Mouse (Mus musculus) embryo, embryonic 10 days (tissue): ENCODE measurements around the gene Ltbr.

Source experiments
- DNase-seq: peaks from one replicate; pipeline ENCODE4 v3.0.0-alpha.2; 2015; ENCODE audit warnings: low spot score

Ltbr gene

GRCm38 (mm10) chr6:125313546-125314230, at the start of gene Ltbr:
Gene Ltbr (minus strand): TSS chr6:125313885.
- peak; percentile 70 for DNase-seq

- no peak for DNase-seq
Observed at GRCm38 (mm10) chr6:125363021-125363420, 49.3 kb upstream of the Ltbr start.

GRCm38 (mm10) chr6:125361467-125362291, 48.0 kb upstream of the Ltbr start:
- peak; percentile 64 for DNase-seq

- no peak for DNase-seq
Observed at GRCm38 (mm10) chr6:125360846-125361245, 47.2 kb upstream of the Ltbr start.

GRCm38 (mm10) chr6:125359999-125360398, 46.3 kb upstream of the Ltbr start:
- no peak for DNase-seq

GRCm38 (mm10) chr6:125357334-125357733, 43.6 kb upstream of the Ltbr start:
- DNase-seq = no peak

- DNase-seq = no peak
Observed at GRCm38 (mm10) chr6:125356264-125356663, 42.6 kb upstream of the Ltbr start.

- peak; percentile 43 for DNase-seq
Observed at GRCm38 (mm10) chr6:125355197-125355741, 41.6 kb upstream of the Ltbr start.

GRCm38 (mm10) chr6:125354352-125355151, 40.9 kb upstream of the Ltbr start:
- peak; percentile 56 for DNase-seq

GRCm38 (mm10) chr6:125353655-125354054, 40.0 kb upstream of the Ltbr start:
- DNase-seq = no peak

- DNase-seq = no peak
Observed at GRCm38 (mm10) chr6:125353221-125353620, 39.5 kb upstream of the Ltbr start.

GRCm38 (mm10) chr6:125352811-125353210, 39.1 kb upstream of the Ltbr start:
- no peak for DNase-seq

- DNase-seq = no peak
Observed at GRCm38 (mm10) chr6:125352046-125352384, 38.3 kb upstream of the Ltbr start.

- DNase-seq = no peak
Observed at GRCm38 (mm10) chr6:125351368-125352045, 37.8 kb upstream of the Ltbr start.

- no peak for DNase-seq
Observed at GRCm38 (mm10) chr6:125350995-125351324, 37.3 kb upstream of the Ltbr start.

- peak; percentile 36 for DNase-seq
Observed at GRCm38 (mm10) chr6:125350231-125350994, 36.7 kb upstream of the Ltbr start.

GRCm38 (mm10) chr6:125349575-125350230, 36.0 kb upstream of the Ltbr start:
- peak; percentile 85 for DNase-seq

GRCm38 (mm10) chr6:125348721-125349574, 35.3 kb upstream of the Ltbr start, which contains the start of gene Tnfrsf1a:
Gene Tnfrsf1a (plus strand): TSS chr6:125349362.
- no peak for DNase-seq

GRCm38 (mm10) chr6:125346029-125346428, 32.3 kb upstream of the Ltbr start:
- DNase-seq = no peak
